Mouse (Mus musculus): ENCODE data around the gene Med23. TPM values are rescaled to one million over a fixed set of nuclear protein-coding genes. Genes with fewer than 3 reads are reported as not detected.
A peak's percentile ranks its signal among the peaks of the same experiment; 100 is the strongest.

Gene Med23
- polyA plus RNA-seq, 1 experiment from 2014 or later, result 22.3 TPM

GRCm38 (mm10) chr10:24832306-24832705, 37.5 kb upstream of the Med23 start:
- H3K27ac ChIP-seq, result no peak overlapping the region
- H3K4me3 ChIP-seq (replicated peaks), result no peak overlapping the region
- no peaks in the 10 kb centered on the region for H3K27me3 ChIP-seq
- 85% methylated on average over 9 of the region's 9 CpGs for WGBS
- H3K9me3 ChIP-seq (replicated peaks), result no peaks in the 10 kb centered on the region
- no peak overlapping the region for H3K9ac ChIP-seq
- peaks cover 22% of the 10 kb centered on the region for H3K4me1 ChIP-seq
- no peaks in the 10 kb centered on the region for H3K36me3 ChIP-seq
- H3K4me2 ChIP-seq, result no peak overlapping the region
- no peak for ATAC-seq (replicated peaks; ENCODE audit: low FRiP score)

GRCm38 (mm10) chr10:24834634-24835371, 35.0 kb upstream of the Med23 start:
- 10% methylated on average over 4 of the region's 4 CpGs for WGBS
- Histone ChIP-seq H3K4me3 (replicated peaks) (0 out of 2 replicates have a peak overlapping the region, but pooled peaks have one; percentile 26), H3K27me3 (no peaks in the 10 kb centered on the region), H3K9me3 (replicated peaks) (no peaks in the 10 kb centered on the region), H3K9ac (0 out of 2 replicates have a peak overlapping the region, but pooled peaks have one; percentile 4), H3K4me2 (peak overlapping the region; percentile 47), H3K36me3 (no peaks in the 10 kb centered on the region), H3K27ac (0 out of 2 replicates have a peak overlapping the region, but pooled peaks have one; percentile 41), H3K4me1 (peaks cover 22% of the 10 kb centered on the region)
- ATAC-seq (replicated peaks; ENCODE audit: low FRiP score), result peak; percentile 52; the same call in 1 of the 2 replicates

- Histone ChIP-seq H3K4me1 (peaks cover 22% of the 10 kb centered on the region), H3K36me3 (no peaks in the 10 kb centered on the region), H3K4me2 (peak overlapping the region; percentile 47), H3K9me3 (replicated peaks) (no peaks in the 10 kb centered on the region), H3K27me3 (no peaks in the 10 kb centered on the region), H3K9ac (0 out of 2 replicates have a peak overlapping the region, but pooled peaks have one; percentile 11), H3K4me3 (replicated peaks) (peak overlapping the region; percentile 26), H3K27ac (peak overlapping the region; percentile 52; the same call in 1 of the 2 replicates)
- WGBS, result 25% methylated on average over 12 of the region's 12 CpGs
- ATAC-seq (replicated peaks; ENCODE audit: low FRiP score), result no peak
Observed at GRCm38 (mm10) chr10:24835702-24836342, 34.0 kb upstream of the Med23 start.

GRCm38 (mm10) chr10:24836366-24837038, 33.3 kb upstream of the Med23 start:
- ATAC-seq (replicated peaks; ENCODE audit: low FRiP score), result no peak; the same call in 1 of the 2 replicates

GRCm38 (mm10) chr10:24840795-24841194, 29.0 kb upstream of the Med23 start:
- H3K9ac ChIP-seq, result no peak overlapping the region
- H3K9me3 ChIP-seq (replicated peaks), result 0 out of 2 replicates have a peak, but pooled peaks cover 3% of the 10 kb centered on the region
- WGBS, result 89% methylated on average over 4 of the region's 4 CpGs
- no peak overlapping the region for H3K4me2 ChIP-seq
- H3K27me3 ChIP-seq, result no peaks in the 10 kb centered on the region
- H3K4me3 ChIP-seq (replicated peaks), result no peak overlapping the region
- ATAC-seq (replicated peaks; ENCODE audit: low FRiP score), result no peak
- H3K27ac ChIP-seq, result no peak overlapping the region
- peaks cover 12% of the 10 kb centered on the region; the same call in 1 of the 2 replicates for H3K4me1 ChIP-seq
- H3K36me3 ChIP-seq, result no peaks in the 10 kb centered on the region

More at GRCm38 (mm10) chr10:24836366-24837038, 33.3 kb upstream of the Med23 start:
- no peak overlapping the region for H3K4me3 ChIP-seq (replicated peaks)
- WGBS, result 57% methylated on average over 4 of the region's 4 CpGs
- H3K36me3 ChIP-seq, result no peaks in the 10 kb centered on the region
- H3K27me3 ChIP-seq, result no peaks in the 10 kb centered on the region
- H3K4me1 ChIP-seq, result peaks cover 22% of the 10 kb centered on the region
- H3K4me2 ChIP-seq, result peak overlapping the region; percentile 47
- no peak overlapping the region for H3K27ac ChIP-seq
- H3K9me3 ChIP-seq (replicated peaks), result no peaks in the 10 kb centered on the region
- no peak overlapping the region for H3K9ac ChIP-seq

DNA sequence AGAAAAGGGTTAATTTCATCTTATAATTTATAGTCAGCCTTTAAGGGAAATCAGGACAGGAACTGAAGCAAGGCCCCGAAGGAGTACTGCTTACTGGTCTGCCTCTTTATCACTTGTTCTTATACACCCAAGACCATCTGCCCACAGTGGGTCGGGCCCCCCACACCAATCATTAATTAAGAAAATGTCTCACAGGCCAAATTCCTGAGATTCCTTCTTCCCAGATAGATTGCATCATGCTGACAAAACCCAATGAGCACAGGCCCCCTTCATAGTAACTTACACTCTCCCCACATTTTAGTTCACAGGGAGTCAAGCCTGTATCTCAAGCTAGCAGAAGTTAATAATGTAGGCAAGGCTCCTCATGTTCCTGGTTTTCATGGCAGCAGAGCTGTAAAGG, 27.8 kb upstream of the Med23 start:
- ATAC-seq (replicated peaks; ENCODE audit: low FRiP score), result no peak
- Histone ChIP-seq H3K27ac (no peak overlapping the region), H3K36me3 (no peaks in the 10 kb centered on the region), H3K4me3 (replicated peaks) (no peak overlapping the region), H3K27me3 (no peaks in the 10 kb centered on the region), H3K9ac (no peak overlapping the region), H3K9me3 (replicated peaks) (0 out of 2 replicates have a peak, but pooled peaks cover 3% of the 10 kb centered on the region), H3K4me1 (peaks cover 5% of the 10 kb centered on the region; the same call in 1 of the 2 replicates), H3K4me2 (no peak overlapping the region)
- 25% methylated on average over 2 of the region's 2 CpGs for WGBS

- 97% methylated on average over 1 of the region's 1 CpGs for WGBS
- Histone ChIP-seq H3K4me3 (replicated peaks) (no peak within 1 kb of the TSS), H3K4me2 (no peak within 1 kb of the TSS), H3K36me3 (no peaks in the 10 kb centered on the region), H3K9me3 (replicated peaks) (0 out of 2 replicates have a peak, but pooled peaks cover 3% of the 10 kb centered on the region), H3K27ac (no peak within 1 kb of the TSS), H3K9ac (no peak within 1 kb of the TSS), H3K27me3 (no peaks in the 10 kb centered on the region), H3K4me1 (peaks cover 5% of the 10 kb centered on the region; the same call in 1 of the 2 replicates)
- ATAC-seq (replicated peaks; ENCODE audit: low FRiP score), result no peak
Observed at GRCm38 (mm10) chr10:24842676-24843075, 27.1 kb upstream of the Med23 start, which contains the start of gene Enpp3. Enpp3 (minus strand) TSS chr10:24842823.

DNA sequence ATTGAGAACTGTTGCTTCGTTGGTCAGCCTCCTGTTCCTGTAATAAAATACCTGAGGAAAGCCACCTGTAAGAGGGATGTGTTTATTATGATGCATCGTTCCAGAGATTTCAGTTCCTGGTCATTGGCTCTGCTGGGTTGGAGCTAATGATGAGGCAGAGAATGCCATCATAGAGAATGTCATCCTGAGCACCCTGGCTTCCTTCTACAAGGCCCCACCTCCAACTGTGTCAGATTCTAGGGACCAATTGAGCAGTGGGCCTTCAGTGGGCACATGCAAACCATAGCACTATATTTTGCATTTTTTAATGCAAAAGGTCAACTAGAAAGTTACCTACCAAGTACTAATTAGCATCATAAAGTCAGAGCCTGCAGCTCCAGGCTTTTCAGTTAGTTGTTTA, 6.6 kb upstream of the Med23 start:
- ATAC-seq (replicated peaks; ENCODE audit: low FRiP score), result no peak
- H3K9ac ChIP-seq, result no peak overlapping the region
- no peaks in the 10 kb centered on the region for H3K27me3 ChIP-seq
- H3K27ac ChIP-seq, result no peak overlapping the region
- H3K4me2 ChIP-seq, result no peak overlapping the region
- 54% methylated on average over 2 of the region's 2 CpGs for WGBS
- H3K4me3 ChIP-seq (replicated peaks), result no peak overlapping the region
- no peaks in the 10 kb centered on the region for H3K36me3 ChIP-seq
- H3K9me3 ChIP-seq (replicated peaks), result no peaks in the 10 kb centered on the region
- no peaks in the 10 kb centered on the region for H3K4me1 ChIP-seq

DNA sequence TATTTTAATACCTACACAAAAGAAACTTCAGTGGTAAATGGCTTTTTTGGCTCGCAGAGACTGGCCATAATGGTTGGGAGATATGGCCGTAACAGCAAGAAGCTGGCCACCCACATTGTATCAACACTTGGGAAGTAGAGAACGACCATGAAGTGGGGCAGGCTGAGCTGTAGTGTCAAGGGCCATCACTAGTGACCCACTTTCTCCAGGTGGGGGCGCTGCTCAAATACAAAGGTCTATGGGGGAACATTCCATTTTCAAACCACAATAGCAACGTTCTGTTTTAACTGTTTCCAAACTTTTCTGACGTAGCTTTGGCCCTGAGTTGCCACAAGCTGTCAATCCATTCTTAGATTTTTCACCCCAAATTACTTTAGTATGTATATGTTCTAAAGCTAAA, 5.4 kb upstream of the Med23 start:
- 72% methylated on average over 6 of the region's 6 CpGs for WGBS
- Histone ChIP-seq H3K4me1 (no peaks in the 10 kb centered on the region), H3K27me3 (no peaks in the 10 kb centered on the region), H3K36me3 (no peaks in the 10 kb centered on the region), H3K9me3 (replicated peaks) (no peaks in the 10 kb centered on the region), H3K27ac (no peak overlapping the region), H3K4me2 (no peak overlapping the region), H3K4me3 (replicated peaks) (no peak overlapping the region), H3K9ac (no peak overlapping the region)
- ATAC-seq (replicated peaks; ENCODE audit: low FRiP score), result no peak

DNA sequence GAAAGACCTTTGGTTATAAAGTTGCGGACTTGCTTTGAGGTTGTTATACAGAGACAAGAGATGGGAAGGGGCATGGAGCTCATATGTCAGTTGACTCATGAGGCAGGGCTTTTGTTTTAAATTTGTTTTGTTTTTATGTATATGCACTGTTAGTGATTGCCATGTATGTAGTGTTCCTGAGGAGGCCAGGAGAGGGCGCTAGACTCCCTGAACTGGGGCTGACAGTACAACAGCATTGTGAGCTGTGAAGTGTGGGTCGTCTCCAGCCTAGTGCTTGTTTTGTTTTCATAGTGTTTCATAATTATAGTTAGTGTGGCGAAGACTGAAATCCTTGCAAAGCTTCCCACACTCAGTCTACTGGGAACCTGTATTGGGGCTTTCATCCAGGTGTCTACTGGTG, 3.8 kb downstream of the Med23 start:
- ATAC-seq (replicated peaks; ENCODE audit: low FRiP score), result no peak
- Histone ChIP-seq H3K4me3 (replicated peaks) (no peak overlapping the region), H3K9ac (no peak overlapping the region), H3K27me3 (no peaks in the 10 kb centered on the region), H3K27ac (no peak overlapping the region), H3K4me2 (no peak overlapping the region), H3K36me3 (peaks cover 70% of the 10 kb centered on the region), H3K4me1 (0 out of 2 replicates have a peak, but pooled peaks cover 2% of the 10 kb centered on the region), H3K9me3 (replicated peaks) (no peaks in the 10 kb centered on the region)
- 81% methylated on average over 4 of the region's 4 CpGs for WGBS

GRCm38 (mm10) chr10:24886008-24886407, 16.2 kb downstream of the Med23 start:
- Histone ChIP-seq H3K9me3 (replicated peaks) (no peaks in the 10 kb centered on the region), H3K9ac (no peak overlapping the region), H3K4me2 (no peak overlapping the region), H3K4me3 (replicated peaks) (no peak overlapping the region), H3K27ac (no peak overlapping the region), H3K27me3 (no peaks in the 10 kb centered on the region), H3K4me1 (no peaks in the 10 kb centered on the region), H3K36me3 (peaks cover 95% of the 10 kb centered on the region)
- 87% methylated on average over 9 of the region's 9 CpGs for WGBS
- ATAC-seq (replicated peaks; ENCODE audit: low FRiP score), result no peak

- Histone ChIP-seq H3K9me3 (replicated peaks) (no peaks in the 10 kb centered on the region), H3K27me3 (no peaks in the 10 kb centered on the region), H3K27ac (no peak overlapping the region), H3K4me1 (no peaks in the 10 kb centered on the region), H3K4me3 (replicated peaks) (no peak overlapping the region), H3K4me2 (no peak overlapping the region), H3K36me3 (peaks cover 92% of the 10 kb centered on the region), H3K9ac (no peak overlapping the region)
- 95% methylated on average over 7 of the region's 7 CpGs for WGBS
- ATAC-seq (replicated peaks; ENCODE audit: low FRiP score), result no peak
Observed at GRCm38 (mm10) chr10:24888343-24888742, 18.6 kb downstream of the Med23 start.
